Comparison of ENCODE assay signal across 15 mouse cellular contexts in genomic region chr5:103453361-103454140, GRCm38 (mm10). TPM values are rescaled to one million over a fixed set of nuclear protein-coding genes. Genes with fewer than 3 reads are reported as not detected.
DNase-seq lines count a peak whose midpoint lies in the region; ATAC-seq and TF ChIP-seq lines count a peak whose summit lies in the region.
"Had no signal": no experiment of that assay in that cellular context is flagged by ENCODE, and none has a peak within 500 bp of the region (broad histone marks: within the 10 kb centered on the region; RNA-seq: fewer than 3 reads in every experiment).

No protein-coding gene starts in this region.

- H3K27ac ChIP-seq in forebrain, postnatal 0 days (ENCODE audit: low read depth, low read length): no peak overlapping the region
- no peak overlapping the region for H3K27ac ChIP-seq in forebrain, embryonic 12.5 days
- no peak overlapping the region for H3K27ac ChIP-seq in kidney, adult 2 months (ENCODE audit: insufficient read depth, low read depth, low read length)
- H3K27ac ChIP-seq: embryonic facial prominence, embryonic 15.5 days; gastrocnemius, adult 2 months had no signal

- TF ChIP-seq POLR2A in kidney, adult 2 months (IDR thresholded peaks at IDR 0.05; ENCODE audit: low read depth, low read length): no peak

- WGBS in forebrain, postnatal 0 days: 67% methylated on average over 14 of the region's 14 CpGs
- 77% methylated on average over 14 of the region's 14 CpGs for WGBS in forebrain, embryonic 12.5 days
- 59% methylated on average over 14 of the region's 14 CpGs for WGBS in kidney, adult 2 months

- H3K9me3 ChIP-seq in forebrain, postnatal 0 days (ENCODE audit: low read length): no peaks in the 10 kb centered on the region
- no peaks in the 10 kb centered on the region for H3K9me3 ChIP-seq in forebrain, embryonic 12.5 days
- H3K9me3 ChIP-seq: embryonic facial prominence, embryonic 15.5 days had no signal

- no peak for DNase-seq in forebrain, postnatal 0 days
- no peak for DNase-seq in kidney, adult 2 months
- no peak for DNase-seq in kidney, postnatal 36 days
- DNase-seq in lung, postnatal 10 days: peak; percentile 22
- DNase-seq in lung, postnatal 25 days (ENCODE audit: low spot score): no peak
- no peak for DNase-seq in right cerebral cortex, postnatal 4 days
- DNase-seq: cerebellum, adult 18-20 months; gastrocnemius, adult 2 months; heart, postnatal 14 days; kidney, postnatal 10 days; lung, postnatal 4 days had no signal

- H3K36me3 ChIP-seq in forebrain, postnatal 0 days (ENCODE audit: insufficient read depth): no peaks in the 10 kb centered on the region
- no peaks in the 10 kb centered on the region for H3K36me3 ChIP-seq in forebrain, embryonic 12.5 days (replicated peaks)
- H3K36me3 ChIP-seq in kidney, adult 2 months (ENCODE audit: control insufficient read depth, insufficient read depth, low read length): no peaks in the 10 kb centered on the region
- H3K36me3 ChIP-seq: embryonic facial prominence, embryonic 15.5 days had no signal

- TF ChIP-seq CTCF in forebrain, postnatal 0 days (IDR thresholded peaks at IDR 0.05; ENCODE audit: low read depth): peak; percentile 40
- TF ChIP-seq CTCF in kidney, adult 2 months (conservative IDR thresholded peaks at IDR 0.05; ENCODE audit: insufficient read depth, insufficient read length, low read depth, low read length): peak; percentile 30

- no peak overlapping the region for H3K9ac ChIP-seq in forebrain, postnatal 0 days
- H3K9ac ChIP-seq in forebrain, embryonic 12.5 days: no peak overlapping the region
- H3K9ac ChIP-seq: embryonic facial prominence, embryonic 15.5 days had no signal

- no peak overlapping the region for H3K4me2 ChIP-seq in forebrain, postnatal 0 days (ENCODE audit: low read depth)
- no peak overlapping the region for H3K4me2 ChIP-seq in forebrain, embryonic 12.5 days
- H3K4me2 ChIP-seq: embryonic facial prominence, embryonic 15.5 days had no signal

- no peaks in the 10 kb centered on the region for H3K4me1 ChIP-seq in forebrain, postnatal 0 days (ENCODE audit: insufficient read depth)
- peaks cover 12% of the 10 kb centered on the region for H3K4me1 ChIP-seq in forebrain, embryonic 12.5 days
- H3K4me1 ChIP-seq in kidney, adult 2 months (ENCODE audit: control insufficient read depth, insufficient read depth, low read length): peaks cover 11% of the 10 kb centered on the region

- no peak overlapping the region for H3K4me3 ChIP-seq in forebrain, postnatal 0 days (ENCODE audit: low read depth, low read length)
- no peak overlapping the region for H3K4me3 ChIP-seq in forebrain, embryonic 12.5 days (replicated peaks)
- no peak overlapping the region for H3K4me3 ChIP-seq in kidney, adult 2 months (ENCODE audit: insufficient read depth, low read depth, low read length)
- H3K4me3 ChIP-seq: embryonic facial prominence, embryonic 15.5 days; gastrocnemius, adult 2 months had no signal

- ATAC-seq in forebrain, postnatal 0 days: no peak
- ATAC-seq in forebrain, embryonic 12.5 days (ENCODE audit: low FRiP score): no peak
- 0 out of 2 replicates have a peak, but pooled peaks have one; percentile 47 for ATAC-seq in common myeloid progenitor, adult 5-6 weeks (replicated peaks; ENCODE audit: low read depth, poor library complexity, severe bottlenecking)
- ATAC-seq: forebrain, embryonic 14.5 days had no signal

- no peaks in the 10 kb centered on the region for H3K27me3 ChIP-seq in forebrain, postnatal 0 days (ENCODE audit: insufficient read depth, low read length)
- H3K27me3 ChIP-seq in forebrain, embryonic 12.5 days: no peaks in the 10 kb centered on the region
- no peaks in the 10 kb centered on the region for H3K27me3 ChIP-seq in kidney, adult 2 months (replicated peaks; ENCODE audit: control insufficient read depth, insufficient read depth, low read length)
- H3K27me3 ChIP-seq: embryonic facial prominence, embryonic 15.5 days had no signal

RNA-seq across cellular contexts. Expression of gene Ptpn13, which starts 28.6 kb away (rescaled TPM):
- 7.8 and 16.2 TPM in 2 replicates for total RNA-seq in forebrain, postnatal 0 days (2014; rRNA removed)
- 1.1 and 1.8 TPM in 2 replicates for polyA plus RNA-seq in forebrain, postnatal 0 days (2015; fragmentation: Nextera tagmentation; extraction: Ambion mirVana)
- polyA plus RNA-seq in forebrain, embryonic 12.5 days (2016; fragmentation: Nextera tagmentation; extraction: Ambion mirVana): 13.8 and 14.4 TPM in 2 replicates
- 23.7 and 28.0 TPM in 2 replicates for polyA plus RNA-seq in kidney, adult 2 months (2012; rRNA removed)
- 1.4 and 2.4 TPM in 2 replicates for total RNA-seq in common myeloid progenitor, adult 5-6 weeks (2017)
